Mouse (Mus musculus): ENCODE measurements around the gene Olfr1148.

GRCm38 (mm10) chr2:87843693-87844092 is 13.4 kb downstream of the Olfr1148 start, which contains the start of gene Olfr1150-ps1:
- TF ChIP-seq CTCF (IDR thresholded peaks at IDR 0.05; ENCODE audit: low read depth, low read length), result no peak
- no peak for TF ChIP-seq TAL1 (conservative IDR thresholded peaks at IDR 0.05; ENCODE audit: low read depth, low read length)
- TF ChIP-seq GATA1 (IDR thresholded peaks at IDR 0.05; ENCODE audit: borderline replicate concordance, low read length), result no peak
- no peak for TF ChIP-seq POLR2AphosphoS5 (IDR thresholded peaks at IDR 0.05; ENCODE audit: insufficient replicate concordance, low read depth, low read length)

Measured in G1E (cell line).